Mouse (Mus musculus): ENCODE data around the gene Tsc2.

- no peak for TF ChIP-seq CTCF (IDR thresholded peaks at IDR 0.05; ENCODE audit: low read depth)
- no peak for TF ChIP-seq EP300 (IDR thresholded peaks at IDR 0.05; ENCODE audit: low read depth)
Observed at GRCm38 (mm10) chr17:24632167-24632812, at the start of gene Tsc2, which contains the start of gene Nthl1.
